Mouse (Mus musculus): Measurements from ENCODE around the gene Krtap3-1.

GRCm38 (mm10) chr11:99581051-99581450 is 14.6 kb upstream of the Krtap3-1 start:
- TF ChIP-seq CTCF (IDR thresholded peaks at IDR 0.05; ENCODE audit: control insufficient read depth, insufficient read depth, insufficient read length) (no peak), MAX (IDR thresholded peaks at IDR 0.05) (peak; percentile 23), CEBPB (IDR thresholded peaks at IDR 0.05; ENCODE audit: low read depth) (no peak), USF1 (IDR thresholded peaks at IDR 0.05; ENCODE audit: low read depth) (no peak)
